Mouse (Mus musculus): ENCODE data around the gene Slc35f6. TPM values are rescaled to one million over a fixed set of nuclear protein-coding genes. Genes with fewer than 3 reads are reported as not detected.

Slc35f6 gene
- polyA plus RNA-seq (2015; fragmentation: Nextera tagmentation; extraction: Ambion mirVana): 10.2 and 10.6 TPM in 2 replicates

- Histone ChIP-seq H3K4me1 (replicated peaks) (peaks cover 41% of the 10 kb centered on the region), H3K27me3 (no peaks in the 10 kb centered on the region), H3K9ac (peak within 1 kb of the TSS; percentile 83), H3K27ac (no peak within 1 kb of the TSS), H3K4me3 (replicated peaks) (peak within 1 kb of the TSS; percentile 86), H3K9me3 (replicated peaks) (no peaks in the 10 kb centered on the region), H3K36me3 (peaks cover 7% of the 10 kb centered on the region; the same call in 1 of the 2 replicates), H3K4me2 (peak within 1 kb of the TSS; percentile 90)
- ATAC-seq (ENCODE audit: low read depth): peak; percentile 92
- WGBS (ENCODE audit: insufficient replicate concordance): under 1% methylated on average over 38 of the region's 38 CpGs
- DNase-seq: peak; percentile 83
These were observed at the start of gene Slc35f6 for GRCm38 (mm10) chr5:30647815-30648560. TSS of gene Slc35f6 (plus strand) at chr5:30647933.

GRCm38 (mm10) chr5:30601397-30601796, 46.3 kb upstream of the Slc35f6 start:
- Histone ChIP-seq H3K4me1 (replicated peaks) (no peaks in the 10 kb centered on the region), H3K9me3 (replicated peaks) (no peaks in the 10 kb centered on the region), H3K4me3 (replicated peaks) (no peak overlapping the region), H3K27ac (no peak overlapping the region), H3K9ac (no peak overlapping the region), H3K27me3 (peaks cover 7% of the 10 kb centered on the region), H3K36me3 (no peaks in the 10 kb centered on the region), H3K4me2 (no peak overlapping the region)
- no peak for ATAC-seq (ENCODE audit: low read depth)
- DNase-seq: no peak
- WGBS (ENCODE audit: insufficient replicate concordance): 13% methylated on average over 4 of the region's 4 CpGs

- DNase-seq: no peak
These were observed 44.5 kb upstream of the Slc35f6 start for GRCm38 (mm10) chr5:30603255-30603654.

GRCm38 (mm10) chr5:30603926-30604325, 43.8 kb upstream of the Slc35f6 start:
- H3K27ac ChIP-seq: no peak overlapping the region
- H3K9me3 ChIP-seq (replicated peaks): no peaks in the 10 kb centered on the region
- DNase-seq (no peak), ATAC-seq (ENCODE audit: low read depth) (no peak)
- H3K36me3 ChIP-seq: no peaks in the 10 kb centered on the region
- H3K27me3 ChIP-seq: peaks cover 4% of the 10 kb centered on the region
- H3K4me2 ChIP-seq: no peak overlapping the region
- H3K4me3 ChIP-seq (replicated peaks): no peak overlapping the region
- 54% methylated on average over 4 of the region's 4 CpGs for WGBS (ENCODE audit: insufficient replicate concordance)
- no peak overlapping the region for H3K9ac ChIP-seq
- H3K4me1 ChIP-seq (replicated peaks): no peaks in the 10 kb centered on the region

More at GRCm38 (mm10) chr5:30603255-30603654, 44.5 kb upstream of the Slc35f6 start:
- Histone ChIP-seq H3K9me3 (replicated peaks) (no peaks in the 10 kb centered on the region), H3K36me3 (no peaks in the 10 kb centered on the region), H3K9ac (no peak overlapping the region), H3K4me1 (replicated peaks) (no peaks in the 10 kb centered on the region), H3K27ac (no peak overlapping the region), H3K4me2 (no peak overlapping the region), H3K27me3 (peaks cover 4% of the 10 kb centered on the region), H3K4me3 (replicated peaks) (no peak overlapping the region)
- WGBS (ENCODE audit: insufficient replicate concordance): 38% methylated on average over 3 of the region's 3 CpGs
- ATAC-seq (ENCODE audit: low read depth): no peak

GRCm38 (mm10) chr5:30604769-30605188, 43.0 kb upstream of the Slc35f6 start:
- no peak for DNase-seq
- no peak for ATAC-seq (ENCODE audit: low read depth)
- Histone ChIP-seq H3K27me3 (peaks cover 4% of the 10 kb centered on the region), H3K36me3 (no peaks in the 10 kb centered on the region), H3K4me3 (replicated peaks) (no peak overlapping the region), H3K9ac (no peak overlapping the region), H3K27ac (no peak overlapping the region), H3K4me2 (no peak overlapping the region), H3K4me1 (replicated peaks) (no peaks in the 10 kb centered on the region), H3K9me3 (replicated peaks) (no peaks in the 10 kb centered on the region)
- 68% methylated on average over 8 of the region's 8 CpGs for WGBS (ENCODE audit: insufficient replicate concordance)

GRCm38 (mm10) chr5:30605649-30606048, 42.1 kb upstream of the Slc35f6 start:
- WGBS (ENCODE audit: insufficient replicate concordance): 61% methylated on average over 6 of the region's 6 CpGs
- no peak for DNase-seq
- Histone ChIP-seq H3K36me3 (no peaks in the 10 kb centered on the region), H3K4me1 (replicated peaks) (no peaks in the 10 kb centered on the region), H3K9ac (no peak overlapping the region), H3K4me3 (replicated peaks) (no peak overlapping the region), H3K27me3 (no peaks in the 10 kb centered on the region; the same call in 1 of the 2 replicates), H3K9me3 (replicated peaks) (no peaks in the 10 kb centered on the region), H3K4me2 (no peak overlapping the region), H3K27ac (no peak overlapping the region)
- ATAC-seq (ENCODE audit: low read depth): no peak

- Histone ChIP-seq H3K9ac (no peak overlapping the region), H3K4me2 (no peak overlapping the region), H3K36me3 (no peaks in the 10 kb centered on the region), H3K27ac (no peak overlapping the region), H3K4me3 (replicated peaks) (no peak overlapping the region), H3K4me1 (replicated peaks) (no peaks in the 10 kb centered on the region), H3K9me3 (replicated peaks) (no peaks in the 10 kb centered on the region), H3K27me3 (no peaks in the 10 kb centered on the region; the same call in 1 of the 2 replicates)
- no peak for DNase-seq
- 49% methylated on average over 16 of the region's 16 CpGs for WGBS (ENCODE audit: insufficient replicate concordance)
- no peak for ATAC-seq (ENCODE audit: low read depth)
These were observed 41.2 kb upstream of the Slc35f6 start for GRCm38 (mm10) chr5:30606424-30607073.

GRCm38 (mm10) chr5:30609094-30609493, 38.6 kb upstream of the Slc35f6 start:
- H3K4me1 ChIP-seq (replicated peaks): peaks cover 3% of the 10 kb centered on the region
- no peaks in the 10 kb centered on the region; the same call in 1 of the 2 replicates for H3K27me3 ChIP-seq
- no peak overlapping the region for H3K9ac ChIP-seq
- H3K9me3 ChIP-seq (replicated peaks): no peaks in the 10 kb centered on the region
- no peak overlapping the region for H3K4me3 ChIP-seq (replicated peaks)
- no peak for DNase-seq
- 72% methylated on average over 7 of the region's 7 CpGs for WGBS (ENCODE audit: insufficient replicate concordance)
- no peak overlapping the region for H3K27ac ChIP-seq
- ATAC-seq (ENCODE audit: low read depth): no peak
- no peaks in the 10 kb centered on the region for H3K36me3 ChIP-seq
- no peak overlapping the region for H3K4me2 ChIP-seq

- peaks cover 2% of the 10 kb centered on the region; the same call in 1 of the 2 replicates for H3K27me3 ChIP-seq
- H3K9ac ChIP-seq: no peak overlapping the region
- 58% methylated on average over 8 of the region's 8 CpGs for WGBS (ENCODE audit: insufficient replicate concordance)
- H3K4me2 ChIP-seq: no peak overlapping the region
- peaks cover 13% of the 10 kb centered on the region for H3K4me1 ChIP-seq (replicated peaks)
- DNase-seq (no peak), ATAC-seq (ENCODE audit: low read depth) (no peak)
- no peaks in the 10 kb centered on the region for H3K36me3 ChIP-seq
- no peak overlapping the region for H3K27ac ChIP-seq
- no peak overlapping the region for H3K4me3 ChIP-seq (replicated peaks)
- no peaks in the 10 kb centered on the region for H3K9me3 ChIP-seq (replicated peaks)
These were observed 37.7 kb upstream of the Slc35f6 start for GRCm38 (mm10) chr5:30609918-30610645.

- Histone ChIP-seq H3K27ac (no peak overlapping the region), H3K27me3 (peaks cover 5% of the 10 kb centered on the region; the same call in 1 of the 2 replicates), H3K4me2 (no peak overlapping the region), H3K4me1 (replicated peaks) (peaks cover 16% of the 10 kb centered on the region), H3K9me3 (replicated peaks) (no peaks in the 10 kb centered on the region), H3K4me3 (replicated peaks) (no peak overlapping the region), H3K9ac (no peak overlapping the region), H3K36me3 (no peaks in the 10 kb centered on the region)
- WGBS (ENCODE audit: insufficient replicate concordance): 61% methylated on average over 1 of the region's 1 CpGs
- DNase-seq (no peak), ATAC-seq (ENCODE audit: low read depth) (no peak)
These were observed 36.6 kb upstream of the Slc35f6 start for GRCm38 (mm10) chr5:30611091-30611490.

- H3K4me3 ChIP-seq (replicated peaks): no peak overlapping the region
- 32% methylated on average over 3 of the region's 3 CpGs for WGBS (ENCODE audit: insufficient replicate concordance)
- ATAC-seq (ENCODE audit: low read depth) (no peak), DNase-seq (no peak)
- H3K4me2 ChIP-seq: no peak overlapping the region
- peaks cover 18% of the 10 kb centered on the region for H3K4me1 ChIP-seq (replicated peaks)
- H3K9ac ChIP-seq: no peak overlapping the region
- 0 out of 2 replicates have a peak, but pooled peaks cover 5% of the 10 kb centered on the region for H3K27me3 ChIP-seq
- H3K36me3 ChIP-seq: no peaks in the 10 kb centered on the region
- H3K27ac ChIP-seq: no peak overlapping the region
- H3K9me3 ChIP-seq (replicated peaks): no peaks in the 10 kb centered on the region
These were observed 36.0 kb upstream of the Slc35f6 start for GRCm38 (mm10) chr5:30611689-30612088.
